Mouse (Mus musculus) kidney, adult 9 months (tissue): ENCODE measurements around the gene Ryk.

Source experiments
- DNase-seq: peaks from one replicate; pipeline ENCODE4 v3.0.0; 2022

Gene Ryk

GRCm38 (mm10) chr9:102834742-102835591 lies at the start of gene Ryk:
TSS of gene Ryk (plus strand) at chr9:102834917.
- peak; percentile 76 for DNase-seq

- no peak for DNase-seq
Measured at GRCm38 (mm10) chr9:102789491-102789890, 45.2 kb upstream of the Ryk start.

- no peak for DNase-seq
Measured at GRCm38 (mm10) chr9:102791845-102792244, 42.9 kb upstream of the Ryk start.

GRCm38 (mm10) chr9:102792836-102793235 lies 41.9 kb upstream of the Ryk start:
- DNase-seq, result no peak

GRCm38 (mm10) chr9:102793286-102793809 lies 41.4 kb upstream of the Ryk start:
- DNase-seq, result no peak

- DNase-seq, result no peak
Measured at GRCm38 (mm10) chr9:102798406-102798805, 36.3 kb upstream of the Ryk start.

GRCm38 (mm10) chr9:102806056-102806573 lies 28.6 kb upstream of the Ryk start:
- DNase-seq, result no peak

GRCm38 (mm10) chr9:102811192-102811591 lies 23.5 kb upstream of the Ryk start:
- DNase-seq, result no peak

GRCm38 (mm10) chr9:102818228-102818627 lies 16.5 kb upstream of the Ryk start:
- no peak for DNase-seq

- no peak for DNase-seq
Measured at GRCm38 (mm10) chr9:102828604-102829003, 6.1 kb upstream of the Ryk start.

GRCm38 (mm10) chr9:102831541-102831940 lies 3.2 kb upstream of the Ryk start:
- no peak for DNase-seq

GRCm38 (mm10) chr9:102834414-102834741 lies 339 bp upstream of the Ryk start:
- no peak for DNase-seq

GRCm38 (mm10) chr9:102836279-102836678 lies 1.6 kb downstream of the Ryk start:
- no peak for DNase-seq

GRCm38 (mm10) chr9:102840792-102841778 lies 6.4 kb downstream of the Ryk start:
- no peak for DNase-seq

- DNase-seq, result peak; percentile 44
Measured at GRCm38 (mm10) chr9:102841832-102842231, 7.1 kb downstream of the Ryk start.

GRCm38 (mm10) chr9:102842498-102842897 lies 7.8 kb downstream of the Ryk start:
- no peak for DNase-seq

- no peak for DNase-seq
Measured at GRCm38 (mm10) chr9:102843577-102843976, 8.9 kb downstream of the Ryk start.

- DNase-seq, result peak; percentile 61
Measured at GRCm38 (mm10) chr9:102845851-102846250, 11.1 kb downstream of the Ryk start.

- no peak for DNase-seq
Measured at GRCm38 (mm10) chr9:102846348-102846747, 11.6 kb downstream of the Ryk start.

GRCm38 (mm10) chr9:102852076-102853022 lies 17.6 kb downstream of the Ryk start:
- DNase-seq, result no peak

GRCm38 (mm10) chr9:102857856-102858255 lies 23.1 kb downstream of the Ryk start:
- peak; percentile 53 for DNase-seq

GRCm38 (mm10) chr9:102858283-102858682 lies 23.6 kb downstream of the Ryk start:
- DNase-seq, result no peak
